Mouse (Mus musculus) right cerebral cortex, postnatal 36 days (tissue): ENCODE measurements at regions not wholly inside any gene's neighbourhood (a gene's known extent, or its start where the extent isn't known, plus 50 kb on each side); places are given as distances from the start of the nearest gene placed in this dataset.

ENCODE experiments used
- DNase-seq, 2 experiments: peaks; one replicate each; pipeline ENCODE4 v3.0.0; 2022; ENCODE audit warnings: low spot score in 2 of 2, mixed read lengths in 1 of 2

GRCm38 (mm10) chr17:4785281-4785839 is 208.8 kb upstream of the Arid1b start:
- DNase-seq, result no peak

DNA sequence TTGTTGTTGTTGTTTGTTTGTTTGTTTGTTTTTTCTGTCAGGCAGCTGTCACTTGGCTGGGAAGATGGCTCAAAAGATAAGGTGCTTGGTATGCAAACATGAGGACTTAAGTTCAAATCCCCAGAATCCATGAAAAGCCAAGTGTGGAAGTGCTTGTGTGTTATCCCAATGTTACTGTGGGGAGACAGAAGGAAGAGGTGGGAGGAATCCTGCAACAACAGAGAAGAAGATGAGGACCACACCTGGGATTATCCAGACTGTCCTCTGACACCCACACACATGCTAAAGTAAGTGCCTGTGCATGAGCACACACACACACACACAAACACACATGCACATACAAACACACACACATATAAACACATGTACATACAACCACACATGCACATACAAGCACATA is 207.6 kb upstream of the Arid1b start:
- no peak for DNase-seq

DNA sequence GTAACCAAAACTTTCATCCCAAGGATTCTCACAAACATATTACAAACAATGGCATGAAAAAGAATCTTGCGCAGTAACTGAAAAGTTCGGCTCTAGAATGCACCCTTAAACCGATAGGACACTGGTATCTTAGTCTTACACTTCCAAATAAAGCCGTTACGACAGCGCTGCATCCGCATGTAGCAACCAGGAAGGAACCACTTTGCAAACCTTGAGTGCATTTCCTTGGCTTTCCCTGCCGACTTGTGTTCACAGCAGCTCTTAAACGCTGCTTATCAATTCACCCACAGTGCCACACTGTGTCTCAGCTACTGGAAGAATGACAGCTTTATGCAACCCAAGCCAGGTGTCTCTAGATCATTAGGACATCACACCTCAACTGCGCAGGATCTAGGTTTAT is 202.3 kb upstream of the Arid1b start:
- DNase-seq, result no peak

- no peak for DNase-seq
These were observed 197.9 kb upstream of the Arid1b start for GRCm38 (mm10) chr17:4796241-4796640.

- no peak for DNase-seq
These were observed 190.1 kb upstream of the Arid1b start for GRCm38 (mm10) chr17:4804013-4804412.

GRCm38 (mm10) chr17:4806051-4806450 is 188.1 kb upstream of the Arid1b start:
- no peak for DNase-seq

GRCm38 (mm10) chr17:4808926-4809325 is 185.2 kb upstream of the Arid1b start:
- DNase-seq, result no peak

DNA sequence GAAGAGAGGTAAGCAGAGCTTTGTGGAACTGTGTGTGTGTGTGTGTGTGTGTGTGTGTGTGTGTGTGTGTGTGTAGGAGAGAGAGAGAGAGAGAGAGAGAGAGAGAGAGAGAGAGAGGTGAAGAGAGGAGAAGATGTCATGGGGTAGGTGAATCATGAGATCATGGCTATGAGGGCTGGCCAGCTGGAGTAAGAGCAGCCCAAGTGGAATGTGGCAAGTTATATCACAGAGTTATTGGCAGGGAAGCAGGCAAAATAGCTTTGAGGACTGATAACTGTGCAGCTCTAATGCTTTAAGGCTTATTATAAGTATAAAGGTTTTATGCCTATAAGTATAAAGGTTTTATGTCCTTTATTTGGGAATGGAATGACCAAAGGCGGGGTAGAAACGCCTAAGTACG is 180.9 kb upstream of the Arid1b start:
- no peak for DNase-seq

DNA sequence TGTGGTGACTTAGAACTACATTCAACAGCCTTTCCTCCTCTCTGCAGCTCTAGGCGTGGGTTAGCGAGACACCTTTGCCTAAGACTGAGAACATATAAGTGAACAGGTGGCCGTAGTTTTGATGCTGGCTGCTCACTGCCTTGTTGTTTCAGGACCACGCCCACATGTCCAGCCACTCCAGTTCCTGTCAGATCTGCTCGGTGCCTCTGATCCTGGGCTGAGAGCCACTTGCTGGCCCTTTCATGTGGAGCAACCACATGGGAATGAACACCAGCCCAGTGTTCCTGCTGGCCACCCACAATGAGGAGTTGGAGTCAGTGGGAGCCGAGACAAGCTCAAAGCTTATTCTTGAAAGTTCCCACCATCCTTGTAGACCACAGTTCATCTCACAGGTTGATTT is 180.5 kb upstream of the Arid1b start:
- DNase-seq, result no peak

DNA sequence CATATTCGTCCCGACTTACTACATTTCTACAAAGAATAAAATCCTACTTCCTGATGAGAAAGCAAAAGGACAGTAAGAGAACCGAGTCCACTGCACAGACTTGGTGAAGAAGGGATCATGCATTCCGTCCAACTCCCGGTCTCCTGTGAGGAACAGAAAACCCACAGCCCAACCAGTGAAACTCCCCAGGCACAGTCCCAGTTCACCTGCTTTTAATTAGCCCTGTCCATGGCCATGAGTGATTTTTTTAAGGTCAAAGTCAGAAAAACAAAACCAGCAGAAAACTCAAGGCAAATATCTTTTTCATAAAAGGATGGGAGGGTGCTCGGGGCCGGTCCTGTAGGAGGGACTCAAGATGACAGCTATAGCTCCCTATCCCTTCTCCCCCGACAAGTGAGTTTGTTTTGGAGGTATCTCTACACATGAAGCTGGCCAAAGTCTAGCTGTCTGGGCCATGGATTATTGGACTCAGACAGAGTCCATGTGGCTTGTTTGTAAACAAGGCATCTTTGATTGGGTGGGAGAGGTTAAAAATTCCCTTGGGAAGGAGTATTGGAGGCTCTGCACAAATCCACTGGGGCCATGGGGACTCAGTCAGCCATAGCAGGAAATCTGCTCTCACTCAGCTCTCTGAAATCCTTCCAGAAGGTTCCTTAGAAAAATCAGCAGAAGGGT is 168.8 kb upstream of the Arid1b start:
- no peak for DNase-seq

- DNase-seq, result no peak
These were observed 160.1 kb upstream of the Arid1b start for GRCm38 (mm10) chr17:4834065-4834464.

DNA sequence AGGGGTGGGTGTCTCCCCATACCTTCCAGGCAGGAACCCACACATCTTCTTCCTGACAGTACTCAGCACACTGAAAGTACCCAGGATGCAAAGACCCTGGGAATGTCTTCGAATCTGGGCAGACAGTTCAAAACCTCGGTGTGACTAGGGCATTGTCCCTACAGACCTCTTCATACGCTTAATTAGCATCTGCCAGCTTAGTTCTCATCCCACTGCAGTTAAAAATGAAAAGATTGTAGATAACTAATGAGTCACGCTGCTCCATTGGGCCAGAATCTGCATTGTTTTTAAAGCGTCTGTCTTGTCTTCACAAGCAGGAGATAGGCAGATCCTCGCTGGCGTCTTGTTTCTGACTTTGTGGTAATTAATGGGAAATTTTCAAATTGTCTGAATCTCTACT is 159.6 kb upstream of the Arid1b start:
- DNase-seq, result no peak

DNA sequence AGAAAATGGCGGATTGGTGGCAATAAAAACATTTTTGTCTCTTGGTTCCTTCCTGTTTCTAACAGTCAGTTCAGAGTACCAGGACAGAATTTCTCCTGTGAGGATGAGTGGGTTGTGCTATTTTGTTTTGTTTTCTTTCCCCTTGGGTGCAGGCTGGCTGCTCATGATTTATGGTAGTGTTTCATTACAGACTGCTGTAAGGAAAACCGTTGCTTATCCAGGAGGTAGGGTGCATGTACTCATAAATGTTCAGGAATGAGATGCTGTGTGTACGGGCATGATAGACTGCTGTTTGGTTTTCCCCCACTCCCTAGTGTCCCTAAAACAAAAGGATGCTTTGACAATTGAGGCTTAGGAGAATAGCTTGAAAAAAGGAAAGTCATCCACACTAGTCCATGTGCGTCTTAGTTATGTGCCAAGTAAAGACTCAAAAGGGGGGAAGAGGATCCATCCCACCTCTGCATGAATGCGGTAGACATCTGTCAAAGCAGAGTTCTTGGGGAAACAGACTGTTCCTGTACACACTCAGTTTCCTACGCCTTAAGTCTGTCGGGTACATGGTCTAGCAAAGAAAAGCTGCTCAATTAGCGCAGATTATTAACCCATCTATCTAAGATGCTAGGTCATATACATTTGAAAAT is 158.9 kb upstream of the Arid1b start:
- DNase-seq, result no peak

DNA sequence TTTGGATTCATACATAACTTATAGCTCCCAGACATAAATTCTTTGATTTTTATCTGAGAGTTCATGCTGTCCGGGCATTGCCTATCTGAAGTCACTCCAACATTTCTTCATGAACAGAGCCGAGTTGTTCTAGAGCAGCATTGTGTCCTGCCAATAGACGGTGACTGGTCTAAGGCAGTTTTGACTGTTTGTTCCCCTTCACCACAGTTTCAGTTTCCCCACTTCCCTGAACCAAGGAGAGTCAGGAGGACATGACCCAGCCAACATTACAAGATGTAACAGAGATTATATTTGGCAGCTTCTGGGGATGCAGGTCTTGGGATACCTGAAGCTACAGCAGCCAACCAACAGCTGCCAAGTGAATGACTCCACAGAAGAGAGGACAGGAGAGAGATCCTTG is 154.0 kb upstream of the Arid1b start:
- DNase-seq, result no peak

DNA sequence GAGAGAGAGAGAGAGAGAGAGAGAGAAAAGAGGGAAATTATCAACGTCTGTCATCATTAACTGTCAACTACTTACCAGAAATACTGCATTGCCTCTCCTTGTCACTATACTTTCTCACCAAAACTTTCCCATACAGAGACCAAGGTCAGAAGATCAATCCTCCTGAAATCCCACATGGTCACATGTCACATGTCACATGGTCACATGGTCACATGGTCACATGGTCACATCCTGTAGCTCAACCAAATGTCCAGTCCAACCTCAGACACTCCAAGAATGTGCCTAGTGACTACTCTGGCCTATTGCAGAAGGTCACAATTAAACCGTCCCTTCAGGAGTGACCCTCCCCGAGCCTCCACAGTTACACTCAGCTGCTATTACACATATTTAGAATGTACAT is 135.8 kb upstream of the Arid1b start:
- no peak for DNase-seq

GRCm38 (mm10) chr17:4864901-4865300 is 129.2 kb upstream of the Arid1b start:
- no peak for DNase-seq

DNA sequence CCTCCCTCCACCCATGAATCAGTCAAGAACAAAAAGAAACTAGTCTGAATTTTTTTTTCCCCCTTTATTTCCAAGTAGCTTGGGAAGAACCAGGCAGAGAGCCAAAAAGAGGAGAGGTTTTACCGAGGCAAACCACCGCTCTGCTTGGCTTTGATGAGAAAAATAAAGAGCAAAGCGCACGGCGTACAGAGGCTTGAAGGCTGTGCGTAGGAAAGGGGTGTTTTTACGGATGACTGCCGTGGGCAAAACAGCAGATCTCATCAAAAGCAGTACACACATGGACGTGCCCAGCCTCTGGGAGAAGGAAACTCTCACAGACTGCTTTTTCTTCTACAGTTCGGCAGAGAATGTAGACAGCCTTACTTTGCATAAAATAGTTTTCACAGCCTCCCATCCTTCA is 128.5 kb upstream of the Arid1b start:
- peak; percentile 35 to 53 for DNase-seq

- no peak for DNase-seq
These were observed 127.9 kb upstream of the Arid1b start for GRCm38 (mm10) chr17:4866026-4866896.

- DNase-seq, result no peak
These were observed 127.0 kb upstream of the Arid1b start for GRCm38 (mm10) chr17:4867083-4867482.

GRCm38 (mm10) chr17:4867754-4868445 is 126.2 kb upstream of the Arid1b start:
- DNase-seq, result no peak

DNA sequence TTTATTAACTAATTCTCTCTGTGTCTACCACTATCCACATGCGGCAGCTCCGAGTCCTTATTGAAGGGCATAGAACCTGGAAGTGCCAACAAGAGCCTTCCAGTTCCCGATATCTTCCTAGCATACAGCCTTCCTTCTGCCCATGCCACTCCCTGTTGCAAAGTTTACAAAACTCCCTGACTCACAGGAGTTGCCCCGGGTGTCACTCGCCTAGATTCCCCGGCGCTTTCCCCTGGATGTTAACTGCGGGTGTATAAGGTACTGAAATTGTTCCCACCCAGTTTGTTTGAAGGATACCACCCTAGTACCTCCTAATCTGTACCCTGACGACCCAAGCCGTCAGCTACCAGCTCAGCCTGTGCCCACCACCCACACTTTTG is 125.7 kb upstream of the Arid1b start:
- no peak for DNase-seq

DNA sequence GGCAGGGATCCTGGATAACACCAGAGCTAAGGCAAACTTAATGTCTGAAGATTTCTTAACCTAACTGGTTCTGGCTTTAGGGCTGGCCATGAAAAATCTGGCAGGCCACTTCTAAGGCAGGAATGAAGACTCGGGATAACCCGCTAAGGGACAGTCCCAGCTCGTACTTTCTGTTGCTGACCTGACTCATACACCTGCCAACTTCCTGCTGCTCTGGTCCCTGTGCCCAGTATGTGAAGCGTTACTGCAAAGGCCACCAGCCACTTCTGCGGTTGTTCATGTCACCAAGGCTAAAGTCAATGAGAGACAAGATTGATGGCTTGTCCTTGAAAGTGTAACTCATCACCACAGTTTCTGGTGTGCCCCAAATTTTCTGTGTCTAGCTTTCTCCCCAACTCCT is 125.3 kb upstream of the Arid1b start:
- DNase-seq, result no peak
